Mouse (Mus musculus): ENCODE results near the gene Zswim1. TPM values are rescaled to one million over a fixed set of nuclear protein-coding genes. Genes with fewer than 3 reads are reported as not detected.
A peak's percentile ranks its signal among the peaks of the same experiment; 100 is the strongest.

The Zswim1 gene
- total and polyA plus RNA-seq, 2 experiments from 2014 or later, result 25.1 to 35.3 TPM

GRCm38 (mm10) chr2:164804533-164805331, 17.8 kb upstream of the Zswim1 start, which contains the start of the genes Acot8 and Zswim3:
Acot8 (minus strand) TSS chr2:164804882.
Zswim3 (plus strand) TSS chr2:164805098.
- Histone ChIP-seq H3K9me3 (ENCODE audit: low read length) (no peaks in the 10 kb centered on the region), H3K4me3 (ENCODE audit: low read depth, low read length) (peak within 1 kb of the TSS; percentile 73), H3K27ac (ENCODE audit: low read depth, low read length) (peak within 1 kb of the TSS; percentile 90), H3K4me1 (ENCODE audit: insufficient read depth, low read length) (no peaks in the 10 kb centered on the region), H3K9ac (replicated peaks; ENCODE audit: low read length, poor library complexity, severe bottlenecking) (peak within 1 kb of the TSS; percentile 92), H3K36me3 (ENCODE audit: insufficient read depth, low read length) (peaks cover 13% of the 10 kb centered on the region), H3K4me2 (ENCODE audit: low read depth, low read length, poor library complexity, severe bottlenecking) (peak within 1 kb of the TSS; percentile 81), H3K27me3 (ENCODE audit: insufficient read depth, low read length) (no peaks in the 10 kb centered on the region)
- DNase-seq (ENCODE audit: low spot score) (peak; percentile 99), ATAC-seq (ENCODE audit: low FRiP score) (peak; percentile 97)
- no peak for TF ChIP-seq CTCF (IDR thresholded peaks at IDR 0.05)
- under 1% methylated on average over 47 of the region's 47 CpGs for WGBS

GRCm38 (mm10) chr2:164805332-164805718, 17.2 kb upstream of the Zswim1 start:
- H3K9me3 ChIP-seq (ENCODE audit: low read length), result no peaks in the 10 kb centered on the region
- H3K4me3 ChIP-seq (ENCODE audit: low read depth, low read length), result peak overlapping the region; percentile 73
- peak overlapping the region; percentile 90 for H3K27ac ChIP-seq (ENCODE audit: low read depth, low read length)
- ATAC-seq (ENCODE audit: low FRiP score) (peak; percentile 57), DNase-seq (ENCODE audit: low spot score) (peak; percentile 31)
- H3K4me1 ChIP-seq (ENCODE audit: insufficient read depth, low read length), result no peaks in the 10 kb centered on the region
- WGBS, result under 1% methylated on average over 21 of the region's 21 CpGs
- H3K4me2 ChIP-seq (ENCODE audit: low read depth, low read length, poor library complexity, severe bottlenecking), result peak overlapping the region; percentile 81
- H3K36me3 ChIP-seq (ENCODE audit: insufficient read depth, low read length), result peaks cover 16% of the 10 kb centered on the region
- H3K27me3 ChIP-seq (ENCODE audit: insufficient read depth, low read length), result no peaks in the 10 kb centered on the region
- peak overlapping the region; percentile 92 for H3K9ac ChIP-seq (replicated peaks; ENCODE audit: low read length, poor library complexity, severe bottlenecking)
- no peak for TF ChIP-seq CTCF (IDR thresholded peaks at IDR 0.05)

- H3K4me1 ChIP-seq (ENCODE audit: insufficient read depth, low read length), result no peaks in the 10 kb centered on the region
- H3K4me2 ChIP-seq (ENCODE audit: low read depth, low read length, poor library complexity, severe bottlenecking), result no peak overlapping the region
- no peak for TF ChIP-seq CTCF (IDR thresholded peaks at IDR 0.05)
- DNase-seq (ENCODE audit: low spot score), result no peak
- 88% methylated on average over 7 of the region's 7 CpGs for WGBS
- H3K27ac ChIP-seq (ENCODE audit: low read depth, low read length), result no peak overlapping the region
- ATAC-seq (ENCODE audit: low FRiP score), result no peak
- H3K36me3 ChIP-seq (ENCODE audit: insufficient read depth, low read length), result peaks cover 18% of the 10 kb centered on the region
- no peak overlapping the region for H3K4me3 ChIP-seq (ENCODE audit: low read depth, low read length)
- no peaks in the 10 kb centered on the region for H3K27me3 ChIP-seq (ENCODE audit: insufficient read depth, low read length)
- no peak overlapping the region for H3K9ac ChIP-seq (replicated peaks; ENCODE audit: low read length, poor library complexity, severe bottlenecking)
- no peaks in the 10 kb centered on the region for H3K9me3 ChIP-seq (ENCODE audit: low read length)
Measured at GRCm38 (mm10) chr2:164806614-164807013, 15.9 kb upstream of the Zswim1 start.

- no peak for ATAC-seq (ENCODE audit: low FRiP score)
Measured at GRCm38 (mm10) chr2:164813557-164813956, 8.9 kb upstream of the Zswim1 start.

GRCm38 (mm10) chr2:164815348-164815747, 7.1 kb upstream of the Zswim1 start:
- Histone ChIP-seq H3K27ac (ENCODE audit: low read depth, low read length) (no peak overlapping the region), H3K9me3 (ENCODE audit: low read length) (no peaks in the 10 kb centered on the region), H3K27me3 (ENCODE audit: insufficient read depth, low read length) (no peaks in the 10 kb centered on the region), H3K4me1 (ENCODE audit: insufficient read depth, low read length) (no peaks in the 10 kb centered on the region), H3K9ac (replicated peaks; ENCODE audit: low read length, poor library complexity, severe bottlenecking) (no peak overlapping the region), H3K36me3 (ENCODE audit: insufficient read depth, low read length) (peaks cover 5% of the 10 kb centered on the region), H3K4me2 (ENCODE audit: low read depth, low read length, poor library complexity, severe bottlenecking) (no peak overlapping the region), H3K4me3 (ENCODE audit: low read depth, low read length) (no peak overlapping the region)
- WGBS, result 93% methylated on average over 5 of the region's 5 CpGs
- DNase-seq (ENCODE audit: low spot score) (no peak), ATAC-seq (ENCODE audit: low FRiP score) (no peak)
- no peak for TF ChIP-seq CTCF (IDR thresholded peaks at IDR 0.05)

More at GRCm38 (mm10) chr2:164813557-164813956, 8.9 kb upstream of the Zswim1 start:
- Histone ChIP-seq H3K4me3 (ENCODE audit: low read depth, low read length) (no peak overlapping the region), H3K4me2 (ENCODE audit: low read depth, low read length, poor library complexity, severe bottlenecking) (no peak overlapping the region), H3K9me3 (ENCODE audit: low read length) (no peaks in the 10 kb centered on the region), H3K4me1 (ENCODE audit: insufficient read depth, low read length) (no peaks in the 10 kb centered on the region), H3K36me3 (ENCODE audit: insufficient read depth, low read length) (peaks cover 13% of the 10 kb centered on the region), H3K27ac (ENCODE audit: low read depth, low read length) (no peak overlapping the region), H3K9ac (replicated peaks; ENCODE audit: low read length, poor library complexity, severe bottlenecking) (no peak overlapping the region), H3K27me3 (ENCODE audit: insufficient read depth, low read length) (no peaks in the 10 kb centered on the region)
- no peak for DNase-seq (ENCODE audit: low spot score)
- WGBS, result 69% methylated on average over 2 of the region's 2 CpGs
- TF ChIP-seq CTCF (IDR thresholded peaks at IDR 0.05), result no peak

GRCm38 (mm10) chr2:164815821-164816220, 6.7 kb upstream of the Zswim1 start:
- no peak for DNase-seq (ENCODE audit: low spot score)
- no peak for TF ChIP-seq CTCF (IDR thresholded peaks at IDR 0.05)
- no peak for ATAC-seq (ENCODE audit: low FRiP score)
- Histone ChIP-seq H3K27ac (ENCODE audit: low read depth, low read length) (no peak overlapping the region), H3K27me3 (ENCODE audit: insufficient read depth, low read length) (no peaks in the 10 kb centered on the region), H3K36me3 (ENCODE audit: insufficient read depth, low read length) (peaks cover 9% of the 10 kb centered on the region), H3K9ac (replicated peaks; ENCODE audit: low read length, poor library complexity, severe bottlenecking) (no peak overlapping the region), H3K4me2 (ENCODE audit: low read depth, low read length, poor library complexity, severe bottlenecking) (no peak overlapping the region), H3K4me1 (ENCODE audit: insufficient read depth, low read length) (no peaks in the 10 kb centered on the region), H3K9me3 (ENCODE audit: low read length) (no peaks in the 10 kb centered on the region), H3K4me3 (ENCODE audit: low read depth, low read length) (no peak overlapping the region)
- 89% methylated on average over 8 of the region's 8 CpGs for WGBS
